Comparison of ENCODE assay signal across 10 mouse cellular contexts in genomic region chr8:124521946-124522345, GRCm38 (mm10). TPM values are rescaled to one million over a fixed set of nuclear protein-coding genes. Genes with fewer than 3 reads are reported as not detected.
DNase-seq lines count a peak whose midpoint lies in the region; ATAC-seq and TF ChIP-seq lines count a peak whose summit lies in the region.
"Had no signal": no experiment of that assay in that cellular context is flagged by ENCODE, and none has a peak within 500 bp of the region (broad histone marks: within the 10 kb centered on the region; RNA-seq: fewer than 3 reads in every experiment).

No protein-coding gene starts in this region.

- H3K36me3 ChIP-seq in lung, postnatal 0 days (ENCODE audit: insufficient read depth, low read length) = peaks cover 12% of the 10 kb centered on the region
- peaks cover 7% of the 10 kb centered on the region for H3K36me3 ChIP-seq in hindbrain, embryonic 16.5 days (ENCODE audit: control insufficient read depth, insufficient read depth, low read length)
- peaks cover 22% of the 10 kb centered on the region for H3K36me3 ChIP-seq in liver, embryonic 13.5 days

- no peaks in the 10 kb centered on the region for H3K27me3 ChIP-seq in lung, postnatal 0 days (replicated peaks; ENCODE audit: insufficient read depth, low read length)
- 0 out of 2 replicates have a peak, but pooled peaks cover 3% of the 10 kb centered on the region for H3K27me3 ChIP-seq in hindbrain, embryonic 16.5 days (replicated peaks; ENCODE audit: control insufficient read depth, insufficient read depth, low read length)
- H3K27me3 ChIP-seq in liver, embryonic 13.5 days = 0 out of 2 replicates have a peak, but pooled peaks cover 6% of the 10 kb centered on the region
- H3K27me3 ChIP-seq: Patski had no signal

- H3K9ac ChIP-seq in lung, postnatal 0 days (replicated peaks; ENCODE audit: low read depth) = no peak overlapping the region
- no peak overlapping the region for H3K9ac ChIP-seq in hindbrain, embryonic 16.5 days (ENCODE audit: low read depth, low read length)
- H3K9ac ChIP-seq in liver, embryonic 13.5 days = peak overlapping the region; percentile 79

- ATAC-seq in lung, postnatal 0 days = no peak
- ATAC-seq in hindbrain, embryonic 16.5 days = no peak
- no peak for ATAC-seq in liver, embryonic 13.5 days (ENCODE audit: low read depth)
- ATAC-seq: Patski had no signal

- peak overlapping the region; percentile 19 for H3K4me2 ChIP-seq in lung, postnatal 0 days (replicated peaks; ENCODE audit: low read depth, low read length)
- peak overlapping the region; percentile 93 for H3K4me2 ChIP-seq in hindbrain, embryonic 16.5 days (ENCODE audit: low read length)
- peak overlapping the region; percentile 76 for H3K4me2 ChIP-seq in liver, embryonic 13.5 days

- H3K9me3 ChIP-seq in lung, postnatal 0 days (ENCODE audit: low read length) = no peaks in the 10 kb centered on the region
- H3K9me3 ChIP-seq in hindbrain, embryonic 16.5 days (ENCODE audit: control insufficient read depth, low read length) = no peaks in the 10 kb centered on the region
- H3K9me3 ChIP-seq in liver, embryonic 13.5 days (replicated peaks) = no peaks in the 10 kb centered on the region

- no peak overlapping the region for H3K27ac ChIP-seq in lung, postnatal 0 days (ENCODE audit: low read length)
- no peak overlapping the region for H3K27ac ChIP-seq in hindbrain, embryonic 16.5 days (ENCODE audit: low read depth, low read length)
- no peak overlapping the region for H3K27ac ChIP-seq in liver, embryonic 13.5 days

- TF ChIP-seq CTCF in lung, postnatal 0 days (IDR thresholded peaks at IDR 0.05) = no peak

- no peak for TF ChIP-seq EP300 in lung, postnatal 0 days (IDR thresholded peaks at IDR 0.05)

- intact Hi-C loops in left cerebral cortex, postnatal 36 days (cut with DNase I) = loop anchor here (5.0 kb wide), 1 partner anchor 90 kb away; no protein-coding TSS in a partner anchor

- WGBS in lung, postnatal 0 days = 94% methylated on average over 6 of the region's 6 CpGs
- 94% methylated on average over 6 of the region's 6 CpGs for WGBS in hindbrain, embryonic 16.5 days
- WGBS in liver, embryonic 13.5 days (ENCODE audit: insufficient replicate concordance) = 87% methylated on average over 6 of the region's 6 CpGs

- no peak overlapping the region for H3K4me3 ChIP-seq in lung, postnatal 0 days (ENCODE audit: low read depth, low read length)
- no peak overlapping the region; the same call in 1 of the 2 replicates for H3K4me3 ChIP-seq in hindbrain, embryonic 16.5 days (ENCODE audit: low read length)
- H3K4me3 ChIP-seq in liver, embryonic 13.5 days (replicated peaks) = peak overlapping the region; percentile 83

- H3K4me1 ChIP-seq in lung, postnatal 0 days (ENCODE audit: insufficient read depth, low read depth, low read length) = peaks cover 5% of the 10 kb centered on the region; the same call in 1 of the 2 replicates
- peaks cover 11% of the 10 kb centered on the region for H3K4me1 ChIP-seq in hindbrain, embryonic 16.5 days (ENCODE audit: control insufficient read depth, insufficient read depth, low read depth, low read length)
- H3K4me1 ChIP-seq in liver, embryonic 13.5 days (replicated peaks) = peaks cover 25% of the 10 kb centered on the region

- no peak for DNase-seq in lung, postnatal 0 days (ENCODE audit: low spot score)
- no peak for DNase-seq in lung, adult 18-20 months
- DNase-seq in liver, embryonic 13.5 days = no peak
- DNase-seq in thymus, postnatal 4 days = no peak
- DNase-seq in left cerebral cortex, postnatal 36 days (ENCODE audit: low spot score in 2 of 2) = no peak
- no peak for DNase-seq in thymus, postnatal 14 days
- no peak for DNase-seq in spleen, postnatal 36 days (ENCODE audit: low spot score in 2 of 2)
- DNase-seq: lung, postnatal 14 days had no signal

RNA-seq across cellular contexts. Expression of gene Cog2, which starts 1.4 kb away (rescaled TPM):
- 23.5 and 24.5 TPM in 2 replicates for polyA plus RNA-seq in lung, postnatal 0 days (2015; fragmentation: Nextera tagmentation; extraction: Ambion mirVana)
- polyA plus RNA-seq in hindbrain, embryonic 16.5 days (2015; fragmentation: Nextera tagmentation; extraction: Ambion mirVana) = 30.3 and 34.5 TPM in 2 replicates
- 19.1 and 22.1 TPM in 2 replicates for polyA plus RNA-seq in liver, embryonic 13.5 days (2015; fragmentation: Nextera tagmentation; extraction: Ambion mirVana)
- total RNA-seq in left cerebral cortex, postnatal 36 days (2021) = 10 to 100 TPM; 37.1 to 41.7 TPM

RNA-seq across cellular contexts. Expression of gene Agt, which starts 47.6 kb away (rescaled TPM):
- 101 and 133 TPM in 2 replicates for polyA plus RNA-seq in lung, postnatal 0 days (2015; fragmentation: Nextera tagmentation; extraction: Ambion mirVana)
- polyA plus RNA-seq in hindbrain, embryonic 16.5 days (2015; fragmentation: Nextera tagmentation; extraction: Ambion mirVana) = 2.7 and 10.9 TPM in 2 replicates
- 50.2 and 54.9 TPM in 2 replicates for polyA plus RNA-seq in liver, embryonic 13.5 days (2015; fragmentation: Nextera tagmentation; extraction: Ambion mirVana)
- 10 to 100 TPM; 10.6 to 19.5 TPM for total RNA-seq in left cerebral cortex, postnatal 36 days (2021)

RNA-seq across cellular contexts. Expression of gene Capn9, which starts 54.0 kb away (rescaled TPM):
- 0.11 and 0.16 TPM in 2 replicates for polyA plus RNA-seq in lung, postnatal 0 days (2015; fragmentation: Nextera tagmentation; extraction: Ambion mirVana)
- polyA plus RNA-seq in hindbrain, embryonic 16.5 days (2015; fragmentation: Nextera tagmentation; extraction: Ambion mirVana) = 0.15 and 0.34 TPM in 2 replicates
- polyA plus RNA-seq in liver, embryonic 13.5 days (2015; fragmentation: Nextera tagmentation; extraction: Ambion mirVana) = 0.22 TPM in 1 of 2 replicates, not detected in the other
- under 1 TPM in 1 of 2 experiments, not detected in 1; 0.12 TPM for total RNA-seq in left cerebral cortex, postnatal 36 days (2021)
- polyA plus RNA-seq: Patski had no signal

Comparison
In these comparisons a context has a peak if more than half of its experiments do, and no peak if none do; other contexts are left out.
1. H3K4me2 ChIP-seq: peak in every context shown above with its lines; median percentile 93 in hindbrain, embryonic 16.5 days; 76 in liver, embryonic 13.5 days; 19 in lung, postnatal 0 days.